Mouse (Mus musculus): ENCODE results near the gene Gm14139. TPM values are rescaled to one million over a fixed set of nuclear protein-coding genes. Genes with fewer than 3 reads are reported as not detected.
A peak's percentile ranks its signal among the peaks of the same experiment; 100 is the strongest.
"Not testable (repeated sequence)": the region's sequence is repeated elsewhere in the genome, so short reads cannot be mapped to it uniquely, and the experiment has no call there.

The Gm14139 gene
- polyA plus RNA-seq, 1 experiment from 2014 or later: not detected

DNA sequence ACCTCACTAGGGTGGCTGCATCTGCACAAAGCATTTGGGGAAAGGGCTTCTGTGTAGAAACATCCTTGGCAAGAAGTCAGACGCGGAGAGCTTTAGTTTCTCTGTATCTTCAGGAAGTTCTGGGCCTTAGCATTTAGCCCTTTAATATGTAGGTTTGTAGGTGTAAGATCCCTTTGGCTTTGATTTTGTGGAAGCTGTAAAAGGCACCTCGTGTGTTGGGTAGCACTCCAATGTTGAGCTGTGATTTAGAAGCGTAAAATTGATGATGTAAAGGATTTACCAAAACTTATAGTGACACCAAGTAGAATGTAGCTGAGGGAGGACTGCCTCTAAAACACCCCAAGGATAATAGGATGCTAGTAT is 36.8 kb downstream of the Gm14139 start:
- not testable (repeated sequence) for H3K4me1 ChIP-seq (ENCODE audit: control insufficient read depth, low read depth, low read length); H3K36me3 ChIP-seq (ENCODE audit: control insufficient read depth, insufficient read depth); H3K27ac ChIP-seq (ENCODE audit: low read length); H3K9ac ChIP-seq (ENCODE audit: low read depth, low read length); H3K9me3 ChIP-seq (replicated peaks; ENCODE audit: control insufficient read depth, low read length); ATAC-seq (ENCODE audit: low read depth); H3K27me3 ChIP-seq (ENCODE audit: control insufficient read depth, insufficient read depth, low read depth, low read length)
- 16% methylated on average over 2 of the region's 4 CpGs for WGBS (ENCODE audit: insufficient replicate concordance)
- H3K4me2 ChIP-seq (ENCODE audit: low read depth, low read length): peak overlapping the region; percentile 8; the same call in 1 of the 2 replicates
- peak overlapping the region; percentile 46 for H3K4me3 ChIP-seq (ENCODE audit: low read depth, low read length)

DNA sequence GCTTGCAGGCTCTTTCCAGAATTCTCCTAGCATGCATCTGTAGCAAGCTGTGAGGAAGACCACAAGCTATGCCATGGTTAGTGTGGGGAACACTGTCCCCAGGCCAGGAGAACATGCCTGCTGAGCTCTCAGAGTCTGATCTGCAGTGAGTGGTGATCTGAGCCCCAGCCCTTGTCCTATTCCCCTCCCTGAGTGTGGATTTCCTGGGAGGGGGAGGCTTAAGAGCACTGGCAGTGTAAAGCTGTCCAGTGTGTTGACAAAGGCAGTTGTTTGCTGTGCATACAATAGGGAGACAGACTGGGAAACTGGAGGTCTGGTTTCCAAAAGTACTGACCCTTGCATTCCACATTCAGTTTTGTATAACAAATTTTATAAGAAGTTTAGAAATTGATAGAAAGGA is 41.7 kb downstream of the Gm14139 start:
- peak; percentile 75 for ATAC-seq (ENCODE audit: low read depth)

More for the DNA sequence above, 41.7 kb downstream of the Gm14139 start:
- H3K4me2 ChIP-seq (ENCODE audit: low read depth, low read length); H3K27ac ChIP-seq (ENCODE audit: low read length); H3K36me3 ChIP-seq (ENCODE audit: control insufficient read depth, insufficient read depth); H3K27me3 ChIP-seq (ENCODE audit: control insufficient read depth, insufficient read depth, low read depth, low read length); H3K9ac ChIP-seq (ENCODE audit: low read depth, low read length); H3K4me1 ChIP-seq (ENCODE audit: control insufficient read depth, low read depth, low read length); H3K4me3 ChIP-seq (ENCODE audit: low read depth, low read length); H3K9me3 ChIP-seq (replicated peaks; ENCODE audit: control insufficient read depth, low read length): not testable (repeated sequence)

Other genes starting within 250 kb of the Gm14139 start
- 3.2 and 3.4 TPM in 2 replicates for gene Zfp120, start 45.0 kb upstream of the Gm14139 start, polyA plus RNA-seq (2015; fragmentation: Nextera tagmentation; extraction: Ambion mirVana)
- not detected in 2 replicates for gene Gm10770, start 2.1 kb upstream of the Gm14139 start, polyA plus RNA-seq (2015; fragmentation: Nextera tagmentation; extraction: Ambion mirVana)
- gene Zfp937, start 36.3 kb downstream of the Gm14139 start, polyA plus RNA-seq (2015; fragmentation: Nextera tagmentation; extraction: Ambion mirVana): 0.71 and 0.98 TPM in 2 replicates
- 0.81 and 1.1 TPM in 2 replicates for gene Gm21994, start 73.8 kb downstream of the Gm14139 start, polyA plus RNA-seq (2015; fragmentation: Nextera tagmentation; extraction: Ambion mirVana)
- not detected in 2 replicates for gene Gm14124, start 75.8 kb downstream of the Gm14139 start, polyA plus RNA-seq (2015; fragmentation: Nextera tagmentation; extraction: Ambion mirVana)
- 0.53 TPM in 1 of 2 replicates, not detected in the other for gene Gm10130, start 141.9 kb downstream of the Gm14139 start, polyA plus RNA-seq (2015; fragmentation: Nextera tagmentation; extraction: Ambion mirVana)
- 0.59 and 1.1 TPM in 2 replicates for gene 3300002I08Rik, start 181.0 kb downstream of the Gm14139 start, polyA plus RNA-seq (2015; fragmentation: Nextera tagmentation; extraction: Ambion mirVana)